24 mouse cellular contexts compared by ENCODE assay signal in the genomic region with DNA sequence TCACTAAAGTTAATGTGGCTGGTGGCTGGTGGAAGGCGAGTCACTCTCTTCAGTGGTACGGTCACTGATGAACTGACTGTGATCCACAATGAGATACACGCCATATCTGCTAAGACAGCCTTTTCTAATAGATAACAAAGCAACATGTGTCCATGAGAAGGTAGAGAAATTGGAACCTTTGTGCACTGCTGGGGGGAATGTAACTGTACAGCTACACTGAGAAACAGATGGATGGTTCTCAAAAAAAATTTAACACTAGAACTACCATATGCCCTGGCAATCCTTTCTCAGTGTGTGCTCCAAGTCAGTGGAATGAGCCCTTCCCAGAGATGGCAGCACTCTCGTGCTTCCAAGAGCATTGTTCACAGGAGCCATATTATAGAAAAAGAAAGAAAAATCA.
A peak's percentile ranks its signal among the peaks of the same experiment; 100 is the strongest.
DNase-seq lines count a peak whose midpoint lies in the region; ATAC-seq and TF ChIP-seq lines count a peak whose summit lies in the region.
"Had no signal": no experiment of that assay in that cellular context is flagged by ENCODE, and none has a peak within 500 bp of the region (broad histone marks: within the 10 kb centered on the region; RNA-seq: fewer than 3 reads in every experiment).

No protein-coding gene starts in this region.

- DNase-seq in cerebellum, adult 11 months: peak; percentile 47
- DNase-seq in cerebellum, adult 9-10 months: peak; percentile 92
- DNase-seq in forebrain, postnatal 0 days: peak; percentile 68
- no peak for DNase-seq in right cerebral cortex, postnatal 10 days (ENCODE audit: low spot score in 2 of 2)
- DNase-seq in right cerebral cortex, adult 18-20 months: no peak
- DNase-seq: adrenal gland, postnatal 36 days; heart, postnatal 4 days; kidney, adult 18-20 months; layer of hippocampus, postnatal 36 days; lung, adult 18-20 months; lung, postnatal 10 days; thymus, adult 2 months had no signal

- no peak overlapping the region for H3K4me3 ChIP-seq in forebrain, embryonic 15.5 days
- H3K4me3 ChIP-seq in forebrain, embryonic 12.5 days (replicated peaks): no peak overlapping the region
- no peak overlapping the region for H3K4me3 ChIP-seq in forebrain, postnatal 0 days (ENCODE audit: low read depth, low read length)
- H3K4me3 ChIP-seq: embryonic facial prominence, embryonic 10.5 days; heart, embryonic 10.5 days; limb, embryonic 12.5 days had no signal

- no peaks in the 10 kb centered on the region for H3K9me3 ChIP-seq in forebrain, embryonic 15.5 days
- 0 out of 2 replicates have a peak, but pooled peaks cover 3% of the 10 kb centered on the region for H3K9me3 ChIP-seq in forebrain, embryonic 12.5 days
- H3K9me3 ChIP-seq in forebrain, postnatal 0 days (ENCODE audit: low read length): no peaks in the 10 kb centered on the region
- H3K9me3 ChIP-seq: heart, embryonic 10.5 days; limb, embryonic 12.5 days had no signal

- TF ChIP-seq CTCF in forebrain, postnatal 0 days (IDR thresholded peaks at IDR 0.05; ENCODE audit: low read depth): no peak

- peak; percentile 74; the same call in 1 of the 2 replicates for ATAC-seq in forebrain, embryonic 15.5 days (replicated peaks)
- no peak for ATAC-seq in forebrain, embryonic 12.5 days (ENCODE audit: low FRiP score)
- peak; percentile 76 for ATAC-seq in forebrain, postnatal 0 days
- ATAC-seq: inflammation-experienced regulatory T-cells, adult 6 months; Patski had no signal

- no peaks in the 10 kb centered on the region for H3K27me3 ChIP-seq in forebrain, embryonic 15.5 days
- no peaks in the 10 kb centered on the region for H3K27me3 ChIP-seq in forebrain, embryonic 12.5 days
- no peaks in the 10 kb centered on the region for H3K27me3 ChIP-seq in forebrain, postnatal 0 days (ENCODE audit: insufficient read depth, low read length)
- H3K27me3 ChIP-seq: limb, embryonic 12.5 days; Patski had no signal

- no peak overlapping the region for H3K9ac ChIP-seq in forebrain, embryonic 15.5 days (replicated peaks)
- no peak overlapping the region for H3K9ac ChIP-seq in forebrain, embryonic 12.5 days
- no peak overlapping the region for H3K9ac ChIP-seq in forebrain, postnatal 0 days
- H3K9ac ChIP-seq: hindbrain, embryonic 14.5 days; limb, embryonic 12.5 days had no signal

- no peak overlapping the region for H3K4me2 ChIP-seq in forebrain, embryonic 15.5 days (replicated peaks)
- no peak overlapping the region for H3K4me2 ChIP-seq in forebrain, embryonic 12.5 days
- no peak overlapping the region for H3K4me2 ChIP-seq in forebrain, postnatal 0 days (ENCODE audit: low read depth)
- H3K4me2 ChIP-seq: hindbrain, embryonic 14.5 days; limb, embryonic 12.5 days; liver, embryonic 11.5 days; midbrain, embryonic 11.5 days had no signal

- WGBS in forebrain, embryonic 15.5 days: 80% methylated on average over 4 of the region's 4 CpGs
- WGBS in forebrain, embryonic 12.5 days: 93% methylated on average over 4 of the region's 4 CpGs
- WGBS in forebrain, postnatal 0 days: 82% methylated on average over 4 of the region's 4 CpGs

- H3K27ac ChIP-seq in forebrain, embryonic 15.5 days (replicated peaks): peak overlapping the region; percentile 44; the same call in 1 of the 2 replicates
- no peak overlapping the region for H3K27ac ChIP-seq in forebrain, embryonic 12.5 days
- H3K27ac ChIP-seq in forebrain, postnatal 0 days (ENCODE audit: low read depth, low read length): peak overlapping the region; percentile 29; the same call in 1 of the 2 replicates
- H3K27ac ChIP-seq: embryonic facial prominence, embryonic 10.5 days; heart, embryonic 10.5 days; hindbrain, embryonic 14.5 days; kidney, postnatal 0 days; limb, embryonic 12.5 days; stomach, postnatal 0 days had no signal

- 0 out of 2 replicates have a peak, but pooled peaks cover 4% of the 10 kb centered on the region for H3K4me1 ChIP-seq in forebrain, embryonic 15.5 days
- peaks cover 12% of the 10 kb centered on the region for H3K4me1 ChIP-seq in forebrain, embryonic 12.5 days
- no peaks in the 10 kb centered on the region for H3K4me1 ChIP-seq in forebrain, postnatal 0 days (ENCODE audit: insufficient read depth)

- H3K36me3 ChIP-seq in forebrain, embryonic 15.5 days: no peaks in the 10 kb centered on the region
- no peaks in the 10 kb centered on the region for H3K36me3 ChIP-seq in forebrain, embryonic 12.5 days (replicated peaks)
- H3K36me3 ChIP-seq in forebrain, postnatal 0 days (ENCODE audit: insufficient read depth): no peaks in the 10 kb centered on the region
- H3K36me3 ChIP-seq: limb, embryonic 12.5 days had no signal

Comparison
In these comparisons a context has a peak if more than half of its experiments do, and no peak if none do; other contexts are left out.
1. DNase-seq: peak in cerebellum, adult 11 months (single experiment), cerebellum, adult 9-10 months (single experiment) and forebrain, postnatal 0 days (single experiment); none in right cerebral cortex, postnatal 10 days (0 of 2) and right cerebral cortex, adult 18-20 months (single experiment).